Mouse (Mus musculus) lung, postnatal 0 days (tissue): ENCODE results near the gene Fabp6. TPM values are rescaled to one million over a fixed set of nuclear protein-coding genes. Genes with fewer than 3 reads are reported as not detected.

Experiments used
- ATAC-seq: fragments of 200-750 bp; cut with Nextera tagmentation; 2 replicates; pipeline ENCODE4 v1.8.0; 2017; ENCODE audit warnings: moderate library complexity
- DNase-seq: peaks from one replicate; pipeline ENCODE4 v3.0.0-alpha.2; 2016; ENCODE audit warnings: low spot score
- H3K27ac ChIP-seq: fragments of 300-500 bp; sonication (generic); 2 replicates; pipeline ENCODE4 v1.5.1; 2014; ENCODE audit warnings: antibody characterized with exemption, mild to moderate bottlenecking, low read length, mixed read lengths
- H3K27me3 ChIP-seq: fragments of 300-500 bp; sonication (generic); replicated peaks from 2 replicates; pipeline ENCODE4 v1.6.1; 2014; ENCODE audit warnings: low read length, mixed read lengths; ENCODE audit not compliant: insufficient read depth
- H3K36me3 ChIP-seq: fragments of 300-500 bp; sonication (generic); 2 replicates; pipeline ENCODE4 v1.6.1; 2014; ENCODE audit warnings: low read length, mixed read lengths; ENCODE audit not compliant: insufficient read depth
- H3K4me1 ChIP-seq: fragments of 300-500 bp; sonication (generic); 2 replicates; pipeline ENCODE4 v1.6.1; 2014; ENCODE audit warnings: antibody characterized with exemption, low read depth, low read length, mixed read lengths; ENCODE audit not compliant: insufficient read depth
- H3K4me2 ChIP-seq: fragments of 300-500 bp; sonication (generic); replicated peaks from 2 replicates; pipeline ENCODE4 v1.6.1; 2014; ENCODE audit warnings: low read depth, mild to moderate bottlenecking, low read length, moderate library complexity, mixed read lengths
- H3K4me3 ChIP-seq: fragments of 300-500 bp; sonication (generic); 2 replicates; pipeline ENCODE4 v1.5.1; 2014; ENCODE audit warnings: low read depth, low read length
- H3K9ac ChIP-seq: fragments of 300-500 bp; sonication (generic); replicated peaks from 2 replicates; pipeline ENCODE4 v1.6.1; 2014; ENCODE audit warnings: low read depth, mild to moderate bottlenecking
- H3K9me3 ChIP-seq: fragments of 300-500 bp; sonication (generic); 2 replicates; pipeline ENCODE4 v1.6.1; 2016; ENCODE audit warnings: low read length, mixed read lengths
- CTCF ChIP-seq: IDR thresholded peaks from 2 replicates; pipeline ENCODE4 v1.5.1; 2016; ENCODE audit warnings: antibody characterized with exemption, mild to moderate bottlenecking
- WGBS: fragments of 180-500 bp; shearing (Covaris S2); extraction: QIAGEN DNeasy Blood & Tissue Kit; methylation state at CpG from one replicate; pipeline ENCODE4 v1.1.7; 2014; 5-methylcytosine and 5-hydroxymethylcytosine counted together
- polyA plus RNA-seq: library from polyadenylated mRNA; unstranded; fragments of >200 nt; fragmentation: Nextera tagmentation; extraction: Ambion mirVana; gene quantifications from 2 replicates; pipeline ENCODE4 v1.2.1, GENCODE M21; 2015

The Fabp6 gene
- polyA plus RNA-seq, 1 experiment from 2014 or later: 0.47 TPM

GRCm38 (mm10) chr11:43546678-43547077 is 54.7 kb downstream of the Fabp6 start:
- DNase-seq (no peak), ATAC-seq (no peak)
- TF ChIP-seq CTCF: no peak
- Histone ChIP-seq H3K9ac (no peak overlapping the region), H3K9me3 (no peaks in the 10 kb centered on the region), H3K4me3 (no peak overlapping the region), H3K4me1 (peaks cover 20% of the 10 kb centered on the region; the same call in 1 of the 2 replicates), H3K27me3 (no peaks in the 10 kb centered on the region), H3K36me3 (no peaks in the 10 kb centered on the region), H3K4me2 (no peak overlapping the region), H3K27ac (no peak overlapping the region)
- WGBS: 64% methylated on average over 4 of the region's 4 CpGs

Other genes with a start within 250 kb of the Fabp6 start
- gene Pttg1, start 175.3 kb downstream of the Fabp6 start, polyA plus RNA-seq: 124 and 130 TPM in 2 replicates
- 52.8 and 56.0 TPM in 2 replicates for gene Slu7, start 167.8 kb downstream of the Fabp6 start, polyA plus RNA-seq
- gene C1qtnf2, start 127.3 kb downstream of the Fabp6 start, polyA plus RNA-seq: 9.2 and 10.2 TPM in 2 replicates
- 6.5 and 9.4 TPM in 2 replicates for gene Ccnjl, start 72.8 kb downstream of the Fabp6 start, polyA plus RNA-seq
- 2.9 and 3.9 TPM in 2 replicates for gene 4933415A04Rik, start 14.5 kb downstream of the Fabp6 start, polyA plus RNA-seq
- 14.2 and 17.0 TPM in 2 replicates for gene Pwwp2a, start 80.5 kb upstream of the Fabp6 start, polyA plus RNA-seq
- 53.2 TPM in 2 replicates for gene Ttc1, start 146.5 kb upstream of the Fabp6 start, polyA plus RNA-seq